Mouse (Mus musculus) E14TG2a.4 (cell line): ENCODE results near the gene Kndc1.

Experiments used
- H3K27me3 ChIP-seq: 2 replicates; pipeline ENCODE4 v1.6.1; 2014; ENCODE audit warnings: low read length, control low read depth; ENCODE audit not compliant: insufficient read depth
- H3K36me3 ChIP-seq: 2 replicates; pipeline ENCODE4 v1.6.1; 2014; ENCODE audit warnings: low read length, control low read depth; ENCODE audit not compliant: insufficient read depth
- H3K4me1 ChIP-seq: replicated peaks from 2 replicates; pipeline ENCODE4 v1.6.1; 2014; ENCODE audit warnings: low read depth, low read length, control low read depth
- H3K4me3 ChIP-seq: replicated peaks from 2 replicates; pipeline ENCODE4 v1.5.1; 2014; ENCODE audit warnings: mild to moderate bottlenecking, low read length
- H3K9me3 ChIP-seq: 2 replicates; pipeline ENCODE4 v1.6.1; 2014; ENCODE audit warnings: low read length, control low read depth
- CTCF ChIP-seq: conservative IDR thresholded peaks from 2 replicates; pipeline ENCODE4 v1.5.1; 2014; ENCODE audit warnings: low read length
- NANOG ChIP-seq: IDR thresholded peaks from 2 replicates; pipeline ENCODE4 v1.6.1; 2014; ENCODE audit warnings: borderline replicate concordance, low read length, mixed read lengths
- POU5F1 ChIP-seq: IDR thresholded peaks from 2 replicates; pipeline ENCODE4 v1.6.1; 2014; ENCODE audit warnings: low read length, borderline replicate concordance

The Kndc1 gene

GRCm38 (mm10) chr7:139978278-139978892 lies 83.9 kb downstream of the Kndc1 start, which contains the start of gene 6430531B16Rik:
TSS of gene 6430531B16Rik (minus strand) at chr7:139978755.
- Histone ChIP-seq H3K4me3 (peak within 1 kb of the TSS; percentile 82), H3K4me1 (peaks cover 50% of the 10 kb centered on the region), H3K36me3 (no peaks in the 10 kb centered on the region), H3K9me3 (no peaks in the 10 kb centered on the region), H3K27me3 (peaks cover 19% of the 10 kb centered on the region)
- TF ChIP-seq POU5F1 (no peak), CTCF (no peak), NANOG (no peak)

- H3K9me3 ChIP-seq: no peaks in the 10 kb centered on the region
- H3K36me3 ChIP-seq: no peaks in the 10 kb centered on the region
- no peak for TF ChIP-seq CTCF
- no peak for TF ChIP-seq NANOG
- no peak for TF ChIP-seq POU5F1
- H3K4me3 ChIP-seq: peak overlapping the region; percentile 82
- peaks cover 42% of the 10 kb centered on the region for H3K4me1 ChIP-seq
- peaks cover 21% of the 10 kb centered on the region for H3K27me3 ChIP-seq
Observed at GRCm38 (mm10) chr7:139979011-139979719, 84.7 kb downstream of the Kndc1 start.

- Histone ChIP-seq H3K4me1 (peaks cover 27% of the 10 kb centered on the region), H3K9me3 (no peaks in the 10 kb centered on the region), H3K27me3 (peaks cover 21% of the 10 kb centered on the region)
Observed at GRCm38 (mm10) chr7:139980778-139981177, 86.3 kb downstream of the Kndc1 start.

GRCm38 (mm10) chr7:139982058-139982457 lies 87.6 kb downstream of the Kndc1 start:
- no peak overlapping the region for H3K4me3 ChIP-seq
- H3K36me3 ChIP-seq: no peaks in the 10 kb centered on the region
- no peaks in the 10 kb centered on the region for H3K9me3 ChIP-seq
- TF ChIP-seq POU5F1: no peak
- no peak for TF ChIP-seq NANOG
- no peak for TF ChIP-seq CTCF
- peaks cover 15% of the 10 kb centered on the region for H3K27me3 ChIP-seq
- H3K4me1 ChIP-seq: peaks cover 14% of the 10 kb centered on the region

More at GRCm38 (mm10) chr7:139980778-139981177, 86.3 kb downstream of the Kndc1 start:
- Histone ChIP-seq H3K4me3 (no peak overlapping the region), H3K36me3 (no peaks in the 10 kb centered on the region)
- TF ChIP-seq CTCF: no peak

GRCm38 (mm10) chr7:139984505-139984904 lies 90.0 kb downstream of the Kndc1 start:
- TF ChIP-seq CTCF (no peak), NANOG (no peak), POU5F1 (no peak)
- Histone ChIP-seq H3K27me3 (peaks cover 24% of the 10 kb centered on the region), H3K36me3 (no peaks in the 10 kb centered on the region)

GRCm38 (mm10) chr7:139988272-139988671 lies 93.8 kb downstream of the Kndc1 start:
- no peak for TF ChIP-seq POU5F1
- TF ChIP-seq CTCF: no peak
- TF ChIP-seq NANOG: no peak
- H3K27me3 ChIP-seq: peaks cover 17% of the 10 kb centered on the region
- no peak overlapping the region for H3K4me3 ChIP-seq
- no peaks in the 10 kb centered on the region for H3K36me3 ChIP-seq
- peaks cover 21% of the 10 kb centered on the region for H3K4me1 ChIP-seq
- H3K9me3 ChIP-seq: no peaks in the 10 kb centered on the region

More at GRCm38 (mm10) chr7:139984505-139984904, 90.0 kb downstream of the Kndc1 start:
- H3K9me3 ChIP-seq: no peaks in the 10 kb centered on the region
- no peak overlapping the region for H3K4me3 ChIP-seq
- H3K4me1 ChIP-seq: no peaks in the 10 kb centered on the region

GRCm38 (mm10) chr7:139990864-139991394 lies 96.4 kb downstream of the Kndc1 start:
- peaks cover 9% of the 10 kb centered on the region for H3K36me3 ChIP-seq
- H3K4me1 ChIP-seq: peaks cover 35% of the 10 kb centered on the region
- H3K4me3 ChIP-seq: no peak overlapping the region
- H3K27me3 ChIP-seq: peaks cover 14% of the 10 kb centered on the region
- no peaks in the 10 kb centered on the region for H3K9me3 ChIP-seq
- TF ChIP-seq NANOG (no peak), CTCF (no peak), POU5F1 (no peak)
